Mouse (Mus musculus) brain, embryonic 14.5 days (tissue): ENCODE data around the gene Shtn1. TPM values are rescaled to one million over a fixed set of nuclear protein-coding genes. Genes with fewer than 3 reads are reported as not detected.
A peak's percentile ranks its signal among the peaks of the same experiment; 100 is the strongest.

Experiments used
- DNase-seq: peaks from one replicate; pipeline ENCODE4 v3.0.0-alpha.2; 2011; ENCODE audit warnings: low read depth
- CTCF ChIP-seq: fragments of 200-500 bp; IDR thresholded peaks from 2 replicates; pipeline ENCODE4 v1.5.1; 2012; ENCODE audit warnings: inconsistent platforms, mild to moderate bottlenecking, moderate library complexity, borderline replicate concordance; ENCODE audit not compliant: insufficient read depth, insufficient read length; ENCODE audit errors: extremely low read depth
- POLR2A ChIP-seq: fragments of 200-500 bp; IDR thresholded peaks from 2 replicates; pipeline ENCODE4 v1.6.1; 2012; ENCODE audit warnings: mild to moderate bottlenecking, inconsistent platforms, borderline replicate concordance; ENCODE audit not compliant: poor library complexity, insufficient read depth, insufficient read length, severe bottlenecking; ENCODE audit errors: extremely low read depth
- polyA plus RNA-seq: library from polyadenylated mRNA; depleted of rRNA; stranded (reverse); fragments of >200 nt; gene quantifications from 2 replicates; pipeline ENCODE4 v1.2.3, GENCODE M21; 2012

Gene Shtn1
- polyA plus RNA-seq, 1 experiment, result 46.4 TPM

DNA sequence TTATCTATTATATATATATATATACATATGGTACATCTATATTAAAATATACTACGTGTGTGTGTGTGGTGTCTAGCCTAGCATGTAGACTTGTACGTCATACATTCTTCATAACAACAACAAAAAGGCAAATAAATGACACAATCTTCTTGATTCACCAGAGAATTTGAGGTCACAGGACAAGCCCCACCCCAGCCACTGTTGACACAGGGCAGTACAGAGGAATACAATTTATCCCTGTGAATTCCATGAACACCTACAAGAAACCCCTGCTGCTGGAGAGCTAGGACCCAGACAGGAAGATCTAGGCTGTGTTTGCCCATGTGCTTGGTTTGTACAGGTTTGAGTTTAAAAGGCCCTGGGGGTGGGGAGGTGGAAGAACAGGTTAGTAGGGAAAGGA is 9.2 kb downstream of the Shtn1 start:
- no peak for TF ChIP-seq CTCF
- TF ChIP-seq POLR2A, result no peak
- DNase-seq, result no peak

GRCm38 (mm10) chr19:59066115-59066514 is 9.8 kb downstream of the Shtn1 start:
- TF ChIP-seq POLR2A, result no peak
- no peak for TF ChIP-seq CTCF

GRCm38 (mm10) chr19:59064616-59065015 is 11.3 kb downstream of the Shtn1 start:
- TF ChIP-seq CTCF (no peak), POLR2A (no peak)
- no peak for DNase-seq

More at GRCm38 (mm10) chr19:59066115-59066514, 9.8 kb downstream of the Shtn1 start:
- DNase-seq, result peak; percentile 60

GRCm38 (mm10) chr19:59063568-59063967 is 12.3 kb downstream of the Shtn1 start:
- TF ChIP-seq POLR2A (no peak), CTCF (no peak)
- DNase-seq, result no peak

DNA sequence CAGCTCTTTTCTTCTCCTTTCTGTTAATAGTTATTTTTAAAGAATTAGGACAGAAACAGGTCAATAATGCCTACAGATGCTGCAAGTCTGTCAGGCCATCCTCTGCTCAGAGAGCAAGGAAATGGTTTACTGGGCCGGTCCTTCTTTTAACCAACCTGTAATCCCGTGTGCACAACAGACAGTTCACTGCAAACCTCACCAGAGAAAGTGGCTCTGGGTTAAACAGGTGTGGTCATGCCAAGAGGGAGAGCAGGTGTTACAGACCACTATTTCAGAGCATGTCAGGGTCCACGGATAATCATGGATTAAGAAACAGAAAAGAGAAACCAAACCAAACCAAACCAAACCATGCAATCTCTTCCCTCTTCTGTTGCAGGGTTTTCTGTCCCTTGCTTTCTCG is 17.8 kb downstream of the Shtn1 start:
- no peak for TF ChIP-seq POLR2A
- no peak for TF ChIP-seq CTCF
- DNase-seq, result no peak

DNA sequence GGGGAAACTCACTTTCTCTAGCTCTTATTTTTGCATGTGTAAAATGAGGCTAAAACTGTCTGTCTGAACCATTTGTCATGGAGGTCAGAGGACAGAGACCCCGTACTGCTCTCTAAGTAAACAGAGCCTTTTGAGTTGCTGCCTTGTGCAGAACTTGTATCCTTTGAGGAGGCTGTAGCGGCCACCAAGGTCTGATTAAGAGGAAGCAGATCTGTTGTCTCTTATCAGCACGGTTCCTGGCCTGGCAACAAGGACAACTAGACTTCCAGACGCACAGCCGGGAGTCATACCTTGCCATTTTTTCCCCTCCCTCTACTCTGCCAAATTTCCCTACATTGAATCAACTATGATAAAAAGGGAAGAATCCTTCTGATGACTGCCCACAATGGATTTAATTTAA is 18.5 kb downstream of the Shtn1 start:
- TF ChIP-seq CTCF (no peak), POLR2A (no peak)
- DNase-seq, result no peak

DNA sequence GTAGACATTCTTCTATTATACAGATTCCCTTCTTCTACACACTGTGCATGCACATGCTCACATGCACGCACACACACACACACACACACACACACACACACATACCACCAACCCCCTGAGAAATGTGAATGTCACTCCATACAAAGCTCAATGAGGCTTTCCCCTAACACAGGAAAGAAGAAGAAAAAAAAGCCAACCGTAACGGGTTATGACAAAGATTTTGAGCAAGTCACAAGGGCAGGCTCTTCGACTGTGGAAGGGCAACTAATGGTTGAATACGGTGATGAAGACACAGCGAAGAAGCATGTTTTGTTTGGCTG is 21.3 kb downstream of the Shtn1 start:
- DNase-seq, result no peak
- no peak for TF ChIP-seq POLR2A

DNA sequence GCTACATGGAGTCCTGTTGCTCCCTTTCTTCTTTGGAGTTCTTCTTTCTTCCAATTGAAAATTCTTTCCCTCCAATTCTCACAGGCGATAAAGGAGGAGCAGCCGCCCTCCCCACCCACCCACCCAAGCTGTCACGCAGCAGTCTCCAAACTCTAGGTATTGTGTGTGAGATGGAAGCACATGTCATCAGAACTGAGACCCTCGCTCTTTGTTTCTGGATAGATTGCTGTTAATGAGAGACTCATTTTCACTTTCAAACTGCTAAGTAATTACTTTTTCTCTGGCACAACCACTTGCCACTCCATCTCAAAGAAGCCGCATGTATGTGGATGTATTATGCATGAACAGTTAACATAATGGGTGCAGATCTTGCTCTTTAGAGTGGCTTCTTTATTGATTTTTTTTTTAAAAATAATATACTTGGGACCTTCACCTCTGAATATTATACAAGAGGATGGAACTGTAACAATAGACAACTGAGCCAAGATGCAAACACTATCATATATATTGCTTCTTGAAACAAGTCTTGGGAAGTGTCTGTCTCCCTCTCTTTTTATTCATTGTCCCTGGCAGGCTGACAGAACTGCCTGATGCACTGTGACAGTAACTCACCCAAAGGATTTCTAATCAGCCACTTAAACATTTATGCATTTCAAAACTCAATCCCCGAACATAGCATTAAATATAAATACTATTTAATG is 21.8 kb downstream of the Shtn1 start:
- no peak for TF ChIP-seq CTCF
- no peak for TF ChIP-seq POLR2A
- peak; percentile 95 for DNase-seq

- peak; percentile 89 for DNase-seq
- no peak for TF ChIP-seq POLR2A
- no peak for TF ChIP-seq CTCF
These were observed 23.0 kb downstream of the Shtn1 start for GRCm38 (mm10) chr19:59052783-59053490.

- DNase-seq, result peak; percentile 39
- TF ChIP-seq CTCF (no peak), POLR2A (no peak)
These were observed 23.8 kb downstream of the Shtn1 start for GRCm38 (mm10) chr19:59052053-59052452.

DNA sequence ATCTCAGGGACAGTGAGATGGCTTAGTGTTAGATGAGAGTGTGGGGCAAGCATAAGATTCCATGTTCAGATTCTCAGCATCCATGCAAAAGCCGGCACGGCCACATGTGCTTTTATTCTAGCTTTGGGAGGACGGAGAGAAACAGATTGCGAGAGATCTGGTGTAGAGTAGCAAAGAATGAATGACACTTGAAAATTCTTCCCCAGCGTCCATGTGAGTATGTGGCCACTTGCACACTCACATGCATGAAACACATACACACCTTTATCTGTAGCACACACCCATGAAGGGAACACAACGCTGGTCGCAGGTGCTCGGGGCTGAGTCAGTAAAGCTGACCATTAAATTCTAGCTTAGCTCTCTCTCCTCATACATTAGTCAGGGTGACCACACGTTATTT is 24.3 kb downstream of the Shtn1 start:
- TF ChIP-seq POLR2A (no peak), CTCF (no peak)
- no peak for DNase-seq

DNA sequence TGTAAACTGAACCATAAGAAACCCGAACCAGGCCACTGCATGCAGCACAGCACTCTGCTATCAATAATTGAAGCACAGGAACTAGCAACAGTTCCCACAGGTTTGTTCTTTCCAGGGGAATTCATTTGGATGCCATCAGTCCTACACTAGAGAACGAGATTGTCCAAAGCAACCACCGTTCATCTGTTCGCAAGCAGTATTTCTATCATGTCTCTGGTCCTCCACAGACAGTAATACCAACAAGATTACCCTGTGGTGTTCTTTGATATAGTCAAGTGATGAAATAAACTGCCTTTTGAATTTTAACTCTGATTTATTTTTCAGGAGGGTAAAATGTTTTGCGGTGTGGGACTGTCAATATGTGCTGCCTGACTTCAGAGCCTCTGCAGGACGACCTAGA is 27.0 kb downstream of the Shtn1 start:
- DNase-seq, result no peak

DNA sequence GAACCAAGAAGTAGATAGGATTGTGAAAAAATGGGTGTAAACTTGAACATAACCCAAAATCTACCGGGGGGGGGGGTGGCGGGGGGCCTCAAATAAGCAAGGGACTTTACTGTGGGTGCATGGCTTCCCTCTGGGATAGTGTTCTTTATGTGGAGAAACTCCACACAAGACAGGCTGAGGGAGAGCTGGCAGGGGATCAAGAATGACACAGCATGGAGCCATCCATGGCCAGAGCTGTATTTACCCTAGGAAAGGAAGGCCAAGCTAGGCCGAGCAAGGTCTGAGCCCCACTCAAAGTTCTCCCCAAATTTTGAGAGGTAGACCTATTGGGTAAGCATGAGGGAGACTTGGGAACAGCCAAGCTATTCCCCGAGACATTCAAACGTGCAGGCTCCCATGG is 28.4 kb downstream of the Shtn1 start:
- TF ChIP-seq POLR2A (no peak), CTCF (no peak)
- no peak for DNase-seq

More for the DNA sequence above, 27.0 kb downstream of the Shtn1 start:
- TF ChIP-seq CTCF, result no peak
- TF ChIP-seq POLR2A, result no peak

DNA sequence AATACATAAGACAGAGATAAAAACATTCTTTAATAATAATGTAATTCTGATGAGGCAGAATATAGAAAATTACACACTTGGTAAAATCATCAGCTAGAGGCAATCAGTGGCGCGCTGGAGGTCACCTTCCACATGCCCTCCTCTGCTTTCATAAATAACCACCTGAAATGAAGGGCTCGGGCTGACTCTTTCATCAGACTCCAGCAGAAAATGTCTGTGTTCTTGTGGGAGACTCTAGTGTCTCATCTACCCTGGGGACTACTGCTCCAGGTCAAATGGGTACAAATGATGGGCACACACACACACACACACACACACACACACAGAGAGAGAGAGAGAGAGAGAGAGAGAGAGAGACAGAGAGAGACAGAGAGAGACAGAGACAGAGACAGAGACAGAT is 34.8 kb downstream of the Shtn1 start:
- DNase-seq, result no peak
- no peak for TF ChIP-seq POLR2A
- no peak for TF ChIP-seq CTCF
